Mouse (Mus musculus): Measurements from ENCODE around the gene Tmod1. TPM values are rescaled to one million over a fixed set of nuclear protein-coding genes. Genes with fewer than 3 reads are reported as not detected.

The Tmod1 gene
- polyA plus RNA-seq, 1 experiment = 7.2 TPM

- Histone ChIP-seq H3K4me3 (replicated peaks) (no peak overlapping the region), H3K9me3 (peaks cover 17% of the 10 kb centered on the region), H3K27me3 (replicated peaks) (peaks cover 8% of the 10 kb centered on the region), H3K4me1 (peaks cover 8% of the 10 kb centered on the region), H3K36me3 (replicated peaks; ENCODE audit: low read length) (peaks cover 28% of the 10 kb centered on the region)
- no peak for TF ChIP-seq GATA1 (IDR thresholded peaks at IDR 0.05; ENCODE audit: borderline replicate concordance, low read length)
- no peak for TF ChIP-seq FLI1 (IDR thresholded peaks at IDR 0.05; ENCODE audit: low read length)
Observed at GRCm38 (mm10) chr4:46047971-46048370, 9.2 kb downstream of the Tmod1 start.

- H3K9me3 ChIP-seq = peaks cover 20% of the 10 kb centered on the region
- TF ChIP-seq FLI1 (IDR thresholded peaks at IDR 0.05; ENCODE audit: low read length) = no peak
- TF ChIP-seq GATA1 (IDR thresholded peaks at IDR 0.05; ENCODE audit: borderline replicate concordance, low read length) = no peak
- peaks cover 3% of the 10 kb centered on the region for H3K27me3 ChIP-seq (replicated peaks)
- H3K36me3 ChIP-seq (replicated peaks; ENCODE audit: low read length) = peaks cover 28% of the 10 kb centered on the region
- H3K4me3 ChIP-seq (replicated peaks) = no peak overlapping the region
- peaks cover 4% of the 10 kb centered on the region; the same call in 1 of the 2 replicates for H3K4me1 ChIP-seq
Observed at GRCm38 (mm10) chr4:46048418-46048817, 9.7 kb downstream of the Tmod1 start.

DNA sequence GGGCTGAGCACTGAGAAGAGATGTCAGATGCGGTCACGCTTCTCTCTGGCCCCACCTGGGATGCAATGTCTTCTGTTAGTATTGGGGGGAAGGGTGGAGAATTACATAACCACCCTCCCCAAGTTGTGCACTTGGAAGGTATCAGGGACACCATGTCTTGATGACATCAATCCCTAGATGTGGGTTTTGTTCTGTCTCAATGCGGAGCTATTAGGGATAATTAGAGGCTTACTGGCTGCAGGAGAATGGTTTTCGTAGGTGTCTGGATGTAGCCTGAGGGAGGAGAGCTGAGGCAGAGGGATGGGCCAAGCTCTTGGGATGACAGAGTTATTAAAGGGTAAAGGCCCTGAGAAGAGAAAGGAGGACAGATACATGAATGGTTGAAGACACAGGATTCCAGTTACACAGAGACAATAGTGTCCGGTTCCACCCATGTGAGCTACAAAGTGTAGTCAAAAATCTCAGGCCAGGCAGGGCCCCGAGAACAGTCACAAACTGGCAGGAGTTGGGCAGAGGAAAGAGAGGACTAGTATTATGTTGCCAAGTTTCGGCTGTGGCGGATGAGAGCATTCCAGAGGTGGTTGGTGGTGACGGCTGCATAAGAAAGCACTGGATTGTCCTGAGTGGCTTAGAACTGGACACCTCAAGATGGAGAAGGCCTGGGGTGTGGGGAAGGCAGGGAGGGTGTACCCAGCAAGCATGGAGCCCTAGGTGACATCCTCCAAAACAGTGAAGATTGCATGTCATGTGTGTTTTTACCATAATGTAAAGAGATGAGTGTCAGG lies 14.8 kb downstream of the Tmod1 start:
- H3K4me1 ChIP-seq = no peaks in the 10 kb centered on the region
- no peak overlapping the region for H3K4me3 ChIP-seq (replicated peaks)
- TF ChIP-seq FLI1 (IDR thresholded peaks at IDR 0.05; ENCODE audit: low read length) (no peak), GATA1 (IDR thresholded peaks at IDR 0.05; ENCODE audit: borderline replicate concordance, low read length) (no peak)
- H3K9me3 ChIP-seq = peaks cover 32% of the 10 kb centered on the region
- H3K36me3 ChIP-seq (replicated peaks; ENCODE audit: low read length) = peaks cover 40% of the 10 kb centered on the region
- H3K27me3 ChIP-seq (replicated peaks) = no peaks in the 10 kb centered on the region

DNA sequence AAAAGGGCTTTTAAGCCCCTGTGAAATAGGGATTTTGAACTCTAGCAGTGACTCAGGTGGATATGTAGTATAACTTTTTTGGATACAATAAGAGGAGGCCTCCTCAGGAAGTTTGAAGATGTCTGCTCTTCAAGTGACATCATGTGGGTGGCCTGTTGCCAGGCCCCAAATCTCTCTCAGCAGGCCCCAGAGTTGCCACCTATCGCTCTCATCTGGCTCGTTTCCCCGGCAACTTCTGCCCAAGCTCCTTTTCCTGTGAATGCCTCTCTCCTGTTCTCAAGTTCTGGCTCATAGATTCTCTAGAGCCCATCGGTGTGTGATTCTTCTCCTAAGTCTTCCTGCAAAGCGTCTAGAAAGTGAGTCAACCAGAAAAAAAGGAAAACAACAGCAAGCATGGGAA lies 17.4 kb downstream of the Tmod1 start:
- H3K4me3 ChIP-seq (replicated peaks) = no peak overlapping the region
- no peaks in the 10 kb centered on the region for H3K4me1 ChIP-seq
- no peaks in the 10 kb centered on the region for H3K27me3 ChIP-seq (replicated peaks)
- H3K9me3 ChIP-seq = peaks cover 32% of the 10 kb centered on the region
- H3K36me3 ChIP-seq (replicated peaks; ENCODE audit: low read length) = peaks cover 28% of the 10 kb centered on the region
- no peak for TF ChIP-seq GATA1 (IDR thresholded peaks at IDR 0.05; ENCODE audit: borderline replicate concordance, low read length)
- no peak for TF ChIP-seq FLI1 (IDR thresholded peaks at IDR 0.05; ENCODE audit: low read length)

DNA sequence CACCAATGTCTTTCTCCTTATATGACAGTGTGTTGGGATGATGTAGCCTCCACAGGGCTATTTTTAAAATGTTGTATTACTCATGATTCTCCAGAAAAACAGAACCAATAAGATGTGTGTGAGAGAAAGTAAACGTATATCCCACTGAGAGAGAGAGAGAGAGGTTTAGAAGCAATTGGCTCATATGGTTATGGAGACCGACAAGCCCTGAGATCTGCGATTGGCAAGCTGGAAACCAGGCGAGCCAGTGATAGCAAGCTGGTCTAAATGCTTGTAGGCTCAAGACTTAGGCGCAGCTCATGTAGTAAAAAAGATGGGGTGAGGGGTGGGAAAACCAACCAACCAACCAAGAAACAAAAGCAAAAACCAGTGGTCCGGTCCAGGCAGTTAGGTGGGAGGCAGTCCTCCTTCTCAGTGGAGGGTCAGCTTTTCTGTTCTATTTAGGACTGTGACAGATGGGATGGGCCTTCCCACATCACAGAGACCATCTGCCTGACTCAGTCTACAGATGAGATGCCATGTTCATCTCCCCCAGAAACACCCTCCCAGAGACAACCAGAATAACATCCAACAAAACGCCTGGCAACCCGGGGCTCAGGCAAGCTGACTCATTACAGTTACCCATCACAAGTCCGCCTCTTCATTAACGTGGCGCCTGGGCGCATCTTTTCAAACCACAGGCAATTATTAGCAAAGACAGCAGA lies 22.7 kb downstream of the Tmod1 start:
- H3K4me1 ChIP-seq = peaks cover 17% of the 10 kb centered on the region
- TF ChIP-seq GATA1 (IDR thresholded peaks at IDR 0.05; ENCODE audit: borderline replicate concordance, low read length) = no peak
- no peak for TF ChIP-seq FLI1 (IDR thresholded peaks at IDR 0.05; ENCODE audit: low read length)
- peaks cover 4% of the 10 kb centered on the region for H3K27me3 ChIP-seq (replicated peaks)
- H3K36me3 ChIP-seq (replicated peaks; ENCODE audit: low read length) = peaks cover 41% of the 10 kb centered on the region
- H3K9me3 ChIP-seq = peaks cover 9% of the 10 kb centered on the region
- H3K4me3 ChIP-seq (replicated peaks) = no peak overlapping the region

GRCm38 (mm10) chr4:46063841-46064240 lies 25.1 kb downstream of the Tmod1 start:
- peaks cover 17% of the 10 kb centered on the region for H3K4me1 ChIP-seq
- no peak for TF ChIP-seq FLI1 (IDR thresholded peaks at IDR 0.05; ENCODE audit: low read length)
- TF ChIP-seq GATA1 (IDR thresholded peaks at IDR 0.05; ENCODE audit: borderline replicate concordance, low read length) = no peak
- H3K4me3 ChIP-seq (replicated peaks) = no peak overlapping the region
- H3K27me3 ChIP-seq (replicated peaks) = peaks cover 6% of the 10 kb centered on the region
- H3K36me3 ChIP-seq (replicated peaks; ENCODE audit: low read length) = peaks cover 31% of the 10 kb centered on the region
- H3K9me3 ChIP-seq = no peaks in the 10 kb centered on the region

GRCm38 (mm10) chr4:46064263-46064662 lies 25.5 kb downstream of the Tmod1 start:
- Histone ChIP-seq H3K36me3 (replicated peaks; ENCODE audit: low read length) (peaks cover 31% of the 10 kb centered on the region), H3K9me3 (no peaks in the 10 kb centered on the region), H3K4me3 (replicated peaks) (no peak overlapping the region), H3K27me3 (replicated peaks) (peaks cover 6% of the 10 kb centered on the region), H3K4me1 (peaks cover 17% of the 10 kb centered on the region)
- no peak for TF ChIP-seq FLI1 (IDR thresholded peaks at IDR 0.05; ENCODE audit: low read length)
- no peak for TF ChIP-seq GATA1 (IDR thresholded peaks at IDR 0.05; ENCODE audit: borderline replicate concordance, low read length)

DNA sequence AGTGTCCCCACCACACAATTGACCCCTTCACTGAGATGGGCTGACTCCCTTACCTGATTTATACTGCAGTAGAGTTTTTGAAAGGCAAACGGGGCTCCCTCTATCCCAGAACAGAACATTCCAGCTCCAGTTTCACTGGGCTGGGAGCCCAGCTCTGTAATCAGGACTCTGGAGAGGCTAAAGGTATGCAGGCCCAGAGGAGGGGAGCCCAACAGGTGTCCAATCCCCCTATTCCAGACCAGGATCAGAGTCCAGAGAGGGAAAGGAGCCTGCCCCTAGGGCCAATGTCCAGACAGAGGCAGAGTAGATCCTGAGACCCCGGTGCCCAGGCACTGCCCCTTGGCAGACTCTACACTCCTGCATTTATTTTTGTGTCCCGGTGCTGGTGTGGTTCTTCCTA lies 26.2 kb downstream of the Tmod1 start:
- peaks cover 36% of the 10 kb centered on the region for H3K36me3 ChIP-seq (replicated peaks; ENCODE audit: low read length)
- no peak overlapping the region for H3K4me3 ChIP-seq (replicated peaks)
- no peaks in the 10 kb centered on the region for H3K9me3 ChIP-seq
- no peak for TF ChIP-seq FLI1 (IDR thresholded peaks at IDR 0.05; ENCODE audit: low read length)
- TF ChIP-seq GATA1 (IDR thresholded peaks at IDR 0.05; ENCODE audit: borderline replicate concordance, low read length) = no peak
- peaks cover 6% of the 10 kb centered on the region for H3K27me3 ChIP-seq (replicated peaks)
- H3K4me1 ChIP-seq = peaks cover 21% of the 10 kb centered on the region

DNA sequence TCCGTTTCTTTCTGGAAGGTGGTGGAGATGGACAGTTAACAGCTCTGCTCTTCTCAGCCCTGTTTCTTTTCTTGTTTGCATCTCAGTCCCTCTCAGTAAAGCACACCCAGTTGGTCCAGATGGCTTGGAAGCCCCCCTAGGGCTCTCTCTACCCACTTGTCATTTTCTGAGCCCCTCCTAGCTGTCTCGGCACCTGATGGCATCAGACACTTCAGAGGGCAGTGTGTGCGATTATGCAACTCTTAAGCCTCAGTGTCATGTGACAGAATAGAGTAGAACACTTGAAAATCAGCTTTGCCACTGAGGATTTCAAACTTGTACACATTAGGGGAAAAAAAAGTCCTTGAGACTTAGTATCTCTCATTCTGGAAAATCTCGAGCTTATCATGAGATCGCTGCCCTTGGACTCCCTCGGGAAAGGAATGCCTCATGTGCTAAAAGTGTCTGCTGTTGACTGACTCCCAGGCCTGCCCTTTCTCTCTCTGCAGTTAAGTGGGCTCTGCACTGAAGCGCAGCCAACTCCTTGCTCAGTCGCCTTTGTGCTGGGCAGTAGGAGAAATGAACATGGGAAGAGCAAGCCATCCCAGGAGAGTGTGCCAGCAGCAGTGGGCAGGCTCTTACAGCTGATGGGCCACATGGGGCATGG lies 27.1 kb downstream of the Tmod1 start:
- Histone ChIP-seq H3K27me3 (replicated peaks) (peaks cover 6% of the 10 kb centered on the region), H3K36me3 (replicated peaks; ENCODE audit: low read length) (peaks cover 36% of the 10 kb centered on the region), H3K9me3 (no peaks in the 10 kb centered on the region), H3K4me1 (peaks cover 21% of the 10 kb centered on the region), H3K4me3 (replicated peaks) (no peak overlapping the region)
- no peak for TF ChIP-seq GATA1 (IDR thresholded peaks at IDR 0.05; ENCODE audit: borderline replicate concordance, low read length)
- TF ChIP-seq FLI1 (IDR thresholded peaks at IDR 0.05; ENCODE audit: low read length) = no peak
